Mouse (Mus musculus) myocyte (in vitro differentiated cells): ENCODE measurements around the gene Cldn6. TPM values are rescaled to one million over a fixed set of nuclear protein-coding genes. Genes with fewer than 3 reads are reported as not detected.

Experiments
- H3K27me3 ChIP-seq: one replicate; pipeline ENCODE4 v1.6.1; 2011; ENCODE audit not compliant: control insufficient read depth, insufficient read depth, insufficient read length
- H3K36me3 ChIP-seq: one replicate; pipeline ENCODE4 v1.6.1; 2011; ENCODE audit not compliant: control insufficient read depth, insufficient read depth
- H3K4me2 ChIP-seq: one replicate; pipeline ENCODE4 v1.6.1; 2011; ENCODE audit warnings: low read depth, control low read depth
- H3K4me3 ChIP-seq: one replicate; pipeline ENCODE4 v1.5.1; 2011; ENCODE audit warnings: mild to moderate bottlenecking, control low read depth, moderate library complexity
- H3K79me2 ChIP-seq: one replicate; pipeline ENCODE4 v1.6.1; 2011; ENCODE audit not compliant: control insufficient read depth, insufficient read depth
- H3ac ChIP-seq: one replicate; pipeline ENCODE4 v1.6.1; 2011; ENCODE audit not compliant: control insufficient read depth, insufficient read length
- CEBPB ChIP-seq: IDR thresholded peaks from 2 replicates; pipeline ENCODE4 v1.6.1; 2011; ENCODE audit warnings: mild to moderate bottlenecking, moderate library complexity; ENCODE audit not compliant: poor library complexity, insufficient read depth, severe bottlenecking
- E2F4 ChIP-seq: IDR thresholded peaks from one replicate; pipeline ENCODE4 v1.6.1; 2011; ENCODE audit warnings: mild to moderate bottlenecking, control low read depth, moderate library complexity; ENCODE audit not compliant: insufficient read depth
- MAX ChIP-seq: IDR thresholded peaks from one replicate; pipeline ENCODE4 v1.6.1; 2011; ENCODE audit warnings: low read depth, mild to moderate bottlenecking, control low read depth
- MYOD1 ChIP-seq, 3 experiments: IDR thresholded peaks; one replicate each; pipeline ENCODE4 v1.6.1; 2011; ENCODE audit warnings: control low read depth in 2 of 3, low read depth in 2 of 3, mild to moderate bottlenecking in 2 of 3, moderate library complexity in 1 of 3; ENCODE audit not compliant: insufficient read length in 2 of 3, control insufficient read depth in 1 of 3
- MYOG ChIP-seq, 3 experiments: IDR thresholded peaks; one replicate each; pipeline ENCODE4 v1.6.1; 2011; ENCODE audit warnings: control low read depth in 2 of 3, low read depth in 2 of 3, mild to moderate bottlenecking in 2 of 3; ENCODE audit not compliant: insufficient read length in 2 of 3, control insufficient read depth in 1 of 3, insufficient read depth in 1 of 3
- POLR2A ChIP-seq: IDR thresholded peaks from one replicate; pipeline ENCODE4 v1.6.1; 2011; ENCODE audit warnings: low read depth, mild to moderate bottlenecking, control low read depth, moderate library complexity; ENCODE audit not compliant: insufficient read length
- POLR2AphosphoS2 ChIP-seq: IDR thresholded peaks from one replicate; pipeline ENCODE4 v1.6.1; 2011; ENCODE audit warnings: low read depth, control low read depth; ENCODE audit not compliant: insufficient read length
- REST ChIP-seq: IDR thresholded peaks from one replicate; pipeline ENCODE4 v1.6.1; 2011; ENCODE audit warnings: mild to moderate bottlenecking, control low read depth, moderate library complexity; ENCODE audit not compliant: insufficient read depth, insufficient read length
- SRF ChIP-seq: IDR thresholded peaks from one replicate; pipeline ENCODE4 v1.6.1; 2011; ENCODE audit warnings: low read depth; ENCODE audit not compliant: control insufficient read depth, insufficient read length
- TCF12 ChIP-seq: IDR thresholded peaks from one replicate; pipeline ENCODE4 v1.6.1; 2011; ENCODE audit warnings: mild to moderate bottlenecking, control low read depth; ENCODE audit not compliant: poor library complexity, insufficient read depth, severe bottlenecking
- TCF3 ChIP-seq: IDR thresholded peaks from one replicate; pipeline ENCODE4 v1.6.1; 2011; ENCODE audit warnings: low read depth, control low read depth; ENCODE audit not compliant: insufficient read length
- USF1 ChIP-seq: IDR thresholded peaks from one replicate; pipeline ENCODE4 v1.6.1; 2011; ENCODE audit warnings: low read depth, mild to moderate bottlenecking, control low read depth, moderate library complexity
- polyA plus RNA-seq: library from polyadenylated mRNA; unstranded; fragments of >200 nt; fragmentation: generic; extraction: Trizol; gene quantifications from one replicate; pipeline ENCODE4 v1.2.1, GENCODE M21; 2012; ENCODE audit warnings: missing spikeins

Gene Cldn6
- polyA plus RNA-seq, 1 experiment = not detected

GRCm38 (mm10) chr17:23703301-23703700, 24.3 kb downstream of the Cldn6 start:
- Histone ChIP-seq H3K36me3 (no peaks in the 10 kb centered on the region), H3K4me2 (no peak overlapping the region), H3K79me2 (no peaks in the 10 kb centered on the region), H3K27me3 (peaks cover 11% of the 10 kb centered on the region), H3K4me3 (no peak overlapping the region), H3ac (no peak overlapping the region)
- TF ChIP-seq TCF12 (no peak), MYOD1 (IDR thresholded peaks at IDR 0.05; ENCODE audit: control insufficient read depth in 1 of 3, insufficient read length in 2 of 3, low read depth in 2 of 3) (no peak), MAX (no peak), POLR2AphosphoS2 (no peak), E2F4 (no peak), MYOG (IDR thresholded peaks at IDR 0.05; ENCODE audit: control insufficient read depth in 1 of 3, insufficient read depth in 1 of 3, insufficient read length in 2 of 3, low read depth in 2 of 3) (no peak), POLR2A (no peak), REST (no peak), SRF (no peak), USF1 (no peak), TCF3 (no peak), CEBPB (no peak)

DNA sequence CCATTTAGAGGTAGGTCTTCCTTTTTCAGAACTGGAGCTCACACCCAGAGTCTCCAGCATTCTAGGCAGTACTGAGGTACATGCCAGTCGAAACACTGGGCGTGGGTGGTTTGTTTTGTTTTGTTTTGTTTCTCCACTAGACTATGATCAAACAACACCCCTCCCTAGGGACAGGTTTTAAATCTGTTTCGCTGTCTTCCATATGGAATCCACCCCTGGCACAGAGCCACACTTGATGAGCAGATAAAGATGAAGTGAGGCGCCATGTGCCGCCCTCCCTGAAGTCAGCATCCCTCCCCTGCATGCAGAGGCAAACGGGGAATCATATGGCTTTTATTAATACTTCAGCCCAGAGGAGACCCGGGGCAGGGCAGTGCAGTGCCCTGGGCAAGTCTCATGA, 25.7 kb downstream of the Cldn6 start:
- Histone ChIP-seq H3ac (no peak overlapping the region), H3K36me3 (no peaks in the 10 kb centered on the region), H3K4me3 (no peak overlapping the region), H3K4me2 (peak overlapping the region; percentile 38), H3K79me2 (no peaks in the 10 kb centered on the region), H3K27me3 (peaks cover 12% of the 10 kb centered on the region)
- no peak for TF ChIP-seq TCF12

- Histone ChIP-seq H3K27me3 (peaks cover 21% of the 10 kb centered on the region), H3K4me3 (no peak overlapping the region), H3K4me2 (no peak overlapping the region), H3ac (no peak overlapping the region), H3K36me3 (no peaks in the 10 kb centered on the region), H3K79me2 (no peaks in the 10 kb centered on the region)
- TF ChIP-seq POLR2A = no peak
- TF ChIP-seq MYOG (IDR thresholded peaks at IDR 0.05; ENCODE audit: control insufficient read depth in 1 of 3, insufficient read depth in 1 of 3, insufficient read length in 2 of 3, low read depth in 2 of 3) = peak in 1 of 3 experiments; percentile 36
- no peak for TF ChIP-seq CEBPB
- TF ChIP-seq SRF = no peak
- peak in 1 of 3 experiments; percentile 13 for TF ChIP-seq MYOD1 (IDR thresholded peaks at IDR 0.05; ENCODE audit: control insufficient read depth in 1 of 3, insufficient read length in 2 of 3, low read depth in 2 of 3)
- no peak for TF ChIP-seq E2F4
- TF ChIP-seq MAX = no peak
- TF ChIP-seq POLR2AphosphoS2 = no peak
- no peak for TF ChIP-seq REST
Observed at GRCm38 (mm10) chr17:23705525-23706104, 26.6 kb downstream of the Cldn6 start.

GRCm38 (mm10) chr17:23706212-23706611, 27.2 kb downstream of the Cldn6 start:
- no peak overlapping the region for H3ac ChIP-seq
- H3K4me3 ChIP-seq = no peak overlapping the region
- no peaks in the 10 kb centered on the region for H3K36me3 ChIP-seq
- H3K27me3 ChIP-seq = peaks cover 21% of the 10 kb centered on the region
- no peak overlapping the region for H3K4me2 ChIP-seq
- TF ChIP-seq USF1 (no peak), POLR2A (no peak), MYOD1 (IDR thresholded peaks at IDR 0.05; ENCODE audit: control insufficient read depth in 1 of 3, insufficient read length in 2 of 3, low read depth in 2 of 3) (no peak), SRF (no peak)
- H3K79me2 ChIP-seq = no peaks in the 10 kb centered on the region

DNA sequence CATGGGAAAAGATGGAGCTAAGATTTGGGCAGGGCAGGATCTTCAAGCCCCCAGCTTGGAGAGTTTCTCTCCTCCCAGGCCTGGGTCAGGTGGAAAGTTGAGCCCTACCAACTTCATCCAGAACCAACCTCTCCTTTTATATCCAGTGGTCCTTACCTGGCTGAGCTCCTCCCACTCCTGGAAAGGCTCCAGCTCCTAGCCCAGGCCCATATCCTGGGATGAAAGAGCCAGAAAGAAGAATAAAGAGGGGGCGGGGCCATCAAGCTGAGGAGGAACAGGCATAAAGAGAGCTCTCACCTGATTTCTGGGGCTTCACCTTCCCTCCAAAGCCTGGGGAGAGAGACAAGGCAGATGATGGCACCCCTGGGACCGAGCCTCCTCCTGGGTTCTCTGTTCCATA, 38.0 kb downstream of the Cldn6 start:
- Histone ChIP-seq H3K36me3 (no peaks in the 10 kb centered on the region), H3ac (no peak overlapping the region), H3K79me2 (no peaks in the 10 kb centered on the region), H3K4me3 (no peak overlapping the region), H3K27me3 (no peaks in the 10 kb centered on the region), H3K4me2 (no peak overlapping the region)
- TF ChIP-seq TCF3 = no peak
- no peak for TF ChIP-seq MYOD1 (IDR thresholded peaks at IDR 0.05; ENCODE audit: control insufficient read depth in 1 of 3, insufficient read length in 2 of 3, low read depth in 2 of 3)
- TF ChIP-seq USF1 = no peak
- no peak for TF ChIP-seq CEBPB
- no peak for TF ChIP-seq REST
- no peak for TF ChIP-seq MAX
- no peak for TF ChIP-seq POLR2A
- TF ChIP-seq POLR2AphosphoS2 = no peak
- TF ChIP-seq SRF = no peak
- TF ChIP-seq TCF12 = no peak
- no peak for TF ChIP-seq E2F4
- TF ChIP-seq MYOG (IDR thresholded peaks at IDR 0.05; ENCODE audit: control insufficient read depth in 1 of 3, insufficient read depth in 1 of 3, insufficient read length in 2 of 3, low read depth in 2 of 3) = no peak
